Mouse (Mus musculus) mesoderm, embryonic 11.5 days (tissue): ENCODE measurements around the gene 1700080O16Rik.

Experiments
- DNase-seq: peaks from one replicate; pipeline ENCODE4 v3.0.0-alpha.2; 2012; ENCODE audit warnings: low read depth, low spot score

1700080O16Rik gene

DNA sequence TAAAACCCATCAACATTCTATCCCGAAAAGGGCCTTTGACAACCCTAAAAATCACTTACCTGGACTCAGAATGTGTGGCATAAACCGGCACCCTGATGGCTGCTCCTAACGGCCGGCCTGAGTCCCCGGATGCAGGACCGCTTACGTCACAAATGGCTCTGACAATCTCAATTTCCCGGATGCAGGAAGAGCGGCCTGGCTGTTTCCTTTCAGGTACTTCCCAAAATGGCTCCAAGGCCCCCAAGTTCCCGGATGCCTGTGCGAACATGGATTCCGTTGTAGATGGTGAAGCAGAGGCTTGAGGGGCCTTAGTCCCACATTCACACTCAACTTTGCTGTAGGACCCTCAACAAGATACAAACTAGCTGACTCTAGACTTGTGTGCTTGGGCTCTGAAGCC lies at the start of gene 1700080O16Rik:
1700080O16Rik (minus strand) TSS at position 101 of the 400 bp plus-strand sequence.
- DNase-seq, result no peak

DNA sequence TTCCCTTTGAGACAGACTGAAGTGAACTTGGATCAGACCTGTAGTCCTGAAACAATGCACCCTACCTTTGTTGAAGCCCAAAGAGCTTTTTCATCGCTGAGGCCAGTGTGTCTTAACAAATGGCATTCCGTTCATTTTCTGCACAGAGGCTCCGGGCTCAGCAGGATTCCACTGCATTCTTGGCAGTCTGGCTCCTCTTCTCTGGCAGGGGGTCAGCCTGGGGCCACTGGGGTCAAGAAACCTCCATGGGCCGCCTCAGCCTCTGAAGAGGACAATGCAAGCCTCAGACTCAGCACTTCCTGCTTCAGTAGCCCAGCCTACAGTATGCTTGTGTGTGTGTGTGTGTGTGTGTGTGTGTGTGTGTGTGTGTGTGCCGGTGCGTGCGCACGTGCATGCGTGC lies 45.1 kb upstream of the 1700080O16Rik start:
- DNase-seq, result peak; percentile 66

DNA sequence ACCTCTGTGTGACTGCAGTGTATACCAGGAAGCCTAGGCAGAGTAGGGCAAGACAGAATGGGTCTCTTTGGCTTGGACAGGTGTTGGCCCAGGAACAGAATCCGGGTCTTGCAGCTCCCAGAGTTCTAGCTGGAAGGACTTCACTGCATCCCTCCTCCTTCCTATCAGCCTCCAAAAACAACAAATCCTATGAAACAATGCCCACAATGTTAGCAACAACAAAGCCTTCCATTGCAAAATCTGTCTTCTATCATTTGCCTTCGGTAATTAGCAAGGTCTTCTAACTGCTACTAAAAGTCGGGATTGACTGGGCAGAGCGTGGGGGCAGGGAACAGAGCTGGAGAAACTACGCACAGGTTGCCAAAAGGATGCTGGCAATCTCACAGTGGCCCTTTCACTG lies 27.5 kb upstream of the 1700080O16Rik start:
- DNase-seq, result no peak

DNA sequence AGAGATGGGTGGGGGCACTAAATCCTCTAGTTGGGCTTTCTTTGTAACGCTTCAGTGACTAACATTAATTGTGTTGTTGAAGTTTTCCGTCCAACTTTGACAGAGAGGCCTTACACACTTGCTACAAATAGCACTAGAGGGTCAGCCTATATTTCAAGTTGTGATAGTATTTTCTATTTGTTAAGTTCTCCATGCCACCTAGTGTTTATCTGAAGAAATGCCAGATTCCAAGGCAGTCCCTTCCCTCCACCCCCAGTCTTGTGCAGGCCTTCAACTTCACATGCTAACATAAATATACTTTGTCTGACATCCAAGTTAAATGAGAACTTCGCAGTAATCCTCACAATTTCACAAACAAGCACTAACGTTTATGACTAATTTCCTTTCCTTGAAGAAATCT lies 26.9 kb upstream of the 1700080O16Rik start:
- no peak for DNase-seq

DNA sequence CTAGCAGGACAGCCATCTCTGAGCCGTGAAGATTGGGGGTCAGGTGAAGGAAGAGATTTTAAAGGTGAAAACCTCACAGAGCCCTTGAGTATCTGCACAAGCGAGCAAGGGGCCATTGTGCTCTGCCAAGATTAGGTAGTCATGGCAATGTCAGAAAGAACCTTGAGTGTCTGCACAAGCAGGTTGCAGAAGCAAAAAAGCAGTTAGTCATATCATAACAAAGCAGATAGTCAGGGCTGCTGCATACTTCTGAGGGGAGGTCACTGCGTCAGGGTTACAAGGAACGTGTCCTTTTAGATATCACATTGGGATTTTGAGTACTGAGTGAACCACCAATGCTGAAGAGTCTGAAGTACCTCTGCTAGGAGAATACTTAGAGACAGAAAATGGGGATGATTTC lies 3.8 kb upstream of the 1700080O16Rik start:
- no peak for DNase-seq

DNA sequence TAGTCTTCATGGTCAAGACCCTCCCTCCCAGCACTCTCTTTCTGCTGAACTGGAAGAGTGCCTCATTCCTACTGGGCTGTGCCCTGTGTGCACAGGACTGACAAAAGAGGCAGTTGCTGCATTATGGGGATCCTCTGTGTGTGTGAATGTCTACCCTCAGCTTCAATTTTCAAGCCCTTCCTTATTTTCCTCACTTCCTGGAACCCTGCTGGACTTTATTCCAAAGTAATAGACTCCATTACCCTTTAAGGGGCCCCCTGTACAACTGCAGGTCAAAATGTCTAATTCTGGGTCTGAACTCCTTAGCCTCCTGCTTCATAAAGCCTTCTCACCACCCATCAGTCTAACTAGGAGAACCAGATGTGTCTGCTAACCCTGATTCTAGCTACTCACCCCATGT lies 2.0 kb upstream of the 1700080O16Rik start:
- DNase-seq, result no peak

DNA sequence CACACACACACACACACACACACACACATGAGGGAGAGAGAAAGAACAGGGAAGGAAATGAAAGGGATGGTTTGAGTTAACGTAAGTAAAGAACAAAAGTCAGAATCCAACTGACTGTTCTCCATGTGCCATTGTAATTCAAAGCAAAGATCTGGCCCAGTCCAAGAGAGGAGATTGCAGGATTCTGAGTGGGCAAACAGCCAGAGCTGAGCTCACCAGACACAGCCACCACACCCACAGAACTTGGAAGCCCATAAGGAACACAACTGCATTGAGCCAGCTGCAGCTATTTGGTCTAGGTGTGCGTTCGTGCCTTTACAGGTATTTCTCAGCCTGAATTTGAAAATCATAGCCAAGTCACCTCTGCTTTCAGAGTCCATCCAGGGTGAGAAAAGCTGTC lies 24.5 kb downstream of the 1700080O16Rik start:
- no peak for DNase-seq

DNA sequence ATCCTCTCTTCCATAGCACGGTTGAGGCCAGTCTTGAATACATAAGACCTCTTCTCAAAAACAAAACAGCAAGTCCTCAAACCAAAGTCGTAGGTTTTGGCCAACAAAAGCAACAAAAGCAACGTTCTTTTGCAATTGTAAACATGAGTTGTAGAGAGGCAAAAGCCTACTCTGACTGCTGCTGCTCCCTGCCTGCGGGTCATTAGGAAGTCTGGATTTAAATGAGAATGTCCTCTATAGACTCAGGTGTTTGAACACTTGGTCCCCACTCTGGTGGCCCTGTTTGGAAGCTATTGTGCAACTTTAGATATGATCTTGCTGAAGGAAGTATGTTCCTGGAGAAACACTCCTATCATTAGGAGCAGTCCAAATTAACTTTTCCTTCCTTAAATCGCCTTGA lies 34.5 kb downstream of the 1700080O16Rik start:
- no peak for DNase-seq

DNA sequence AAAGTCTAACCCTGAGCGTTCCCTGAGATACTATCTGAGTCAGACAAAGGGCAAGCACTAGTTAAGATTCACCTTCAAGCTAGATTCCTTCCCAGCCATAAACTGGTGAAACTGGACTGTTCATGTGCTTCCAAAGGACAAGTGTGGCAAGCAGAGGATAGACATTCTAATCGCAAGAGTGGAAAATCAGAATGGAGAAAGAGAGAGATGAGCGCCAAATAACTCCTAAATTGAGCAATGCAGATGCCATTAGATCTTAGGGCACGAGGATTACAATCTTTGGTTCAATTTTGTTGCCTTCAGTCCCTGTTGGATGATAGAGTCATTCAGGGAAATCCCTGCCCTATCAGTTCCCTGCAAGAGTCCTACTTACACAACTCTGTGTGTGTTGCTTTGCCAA lies 53.5 kb downstream of the 1700080O16Rik start:
- no peak for DNase-seq
